Mouse (Mus musculus) hindbrain, embryonic 11.5 days (tissue): ENCODE results near the gene Selenoi. TPM values are rescaled to one million over a fixed set of nuclear protein-coding genes. Genes with fewer than 3 reads are reported as not detected.
A peak's percentile ranks its signal among the peaks of the same experiment; 100 is the strongest.

Source experiments
- ATAC-seq: fragments of 200-750 bp; cut with Nextera tagmentation; 2 replicates; pipeline ENCODE4 v1.8.0; 2017; ENCODE audit warnings: mild to moderate bottlenecking, moderate TSS enrichment, moderate library complexity; ENCODE audit not compliant: low FRiP score
- DNase-seq: peaks from one replicate; pipeline ENCODE4 v3.0.0-alpha.2; 2015; ENCODE audit warnings: low spot score
- H3K27ac ChIP-seq: fragments of 300-500 bp; sonication (generic); 2 replicates; pipeline ENCODE4 v1.5.1; 2014; ENCODE audit warnings: mild to moderate bottlenecking, low read depth, low read length
- H3K27me3 ChIP-seq: fragments of 300-500 bp; sonication (generic); 2 replicates; pipeline ENCODE4 v1.6.1; 2014; ENCODE audit warnings: mild to moderate bottlenecking, low read length, moderate library complexity, mixed read lengths; ENCODE audit not compliant: control insufficient read depth, insufficient read depth
- H3K36me3 ChIP-seq: fragments of 300-500 bp; sonication (generic); 2 replicates; pipeline ENCODE4 v1.6.1; 2014; ENCODE audit warnings: mild to moderate bottlenecking, low read length, moderate library complexity, mixed read lengths; ENCODE audit not compliant: control insufficient read depth, insufficient read depth
- H3K4me1 ChIP-seq: fragments of 300-500 bp; sonication (generic); replicated peaks from 2 replicates; pipeline ENCODE4 v1.6.1; 2014; ENCODE audit warnings: low read length, mixed read lengths; ENCODE audit not compliant: control insufficient read depth, insufficient read depth
- H3K4me2 ChIP-seq: fragments of 300-500 bp; sonication (generic); replicated peaks from 2 replicates; pipeline ENCODE4 v1.6.1; 2014; ENCODE audit warnings: mild to moderate bottlenecking, low read depth, low read length
- H3K4me3 ChIP-seq: fragments of 300-500 bp; sonication (generic); 2 replicates; pipeline ENCODE4 v1.5.1; 2014; ENCODE audit warnings: low read depth, low read length
- H3K9ac ChIP-seq: fragments of 300-500 bp; sonication (generic); 2 replicates; pipeline ENCODE4 v1.6.1; 2014; ENCODE audit warnings: low read depth, low read length
- H3K9me3 ChIP-seq: fragments of 300-500 bp; sonication (generic); 2 replicates; pipeline ENCODE4 v1.6.1; 2016; ENCODE audit warnings: low read length; ENCODE audit not compliant: control insufficient read depth
- WGBS: fragments of 180-500 bp; shearing (Covaris S2); extraction: QIAGEN DNeasy Blood & Tissue Kit; methylation state at CpG from one replicate; pipeline ENCODE4 v1.1.7; 2014; 5-methylcytosine and 5-hydroxymethylcytosine counted together
- polyA plus RNA-seq: library from polyadenylated mRNA; unstranded; fragments of >200 nt; fragmentation: Nextera tagmentation; extraction: Ambion mirVana; gene quantifications from 2 replicates; pipeline ENCODE4 v1.2.1, GENCODE M21; 2014

Gene Selenoi
- polyA plus RNA-seq, 1 experiment from 2014 or later = 25.4 TPM

DNA sequence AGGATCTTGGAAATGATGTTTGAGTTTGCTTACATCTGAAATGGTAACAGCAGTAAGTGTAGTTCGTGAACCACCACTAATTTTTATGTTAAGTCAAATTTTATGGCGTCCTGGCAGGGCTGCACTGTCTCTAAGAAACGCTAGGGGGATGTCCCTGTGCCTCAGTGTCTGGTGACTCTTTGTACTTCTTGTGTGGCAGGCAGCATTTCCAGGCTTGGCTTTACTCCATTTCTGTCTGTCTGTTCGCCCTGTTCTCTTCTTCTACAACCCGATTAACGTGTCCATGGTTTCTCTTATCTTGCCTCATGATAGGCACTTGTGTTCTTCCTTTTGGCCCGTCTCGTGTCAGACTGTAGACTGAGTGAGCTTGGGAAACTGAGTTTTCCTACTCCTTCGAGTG, 11.4 kb downstream of the Selenoi start:
- no peak for ATAC-seq
- Histone ChIP-seq H3K4me1 (no peaks in the 10 kb centered on the region), H3K27ac (no peak overlapping the region), H3K9ac (no peak overlapping the region), H3K4me3 (no peak overlapping the region), H3K27me3 (no peaks in the 10 kb centered on the region), H3K4me2 (no peak overlapping the region), H3K9me3 (no peaks in the 10 kb centered on the region), H3K36me3 (no peaks in the 10 kb centered on the region)
- DNase-seq = peak; percentile 27
- WGBS = 73% methylated on average over 9 of the region's 9 CpGs

DNA sequence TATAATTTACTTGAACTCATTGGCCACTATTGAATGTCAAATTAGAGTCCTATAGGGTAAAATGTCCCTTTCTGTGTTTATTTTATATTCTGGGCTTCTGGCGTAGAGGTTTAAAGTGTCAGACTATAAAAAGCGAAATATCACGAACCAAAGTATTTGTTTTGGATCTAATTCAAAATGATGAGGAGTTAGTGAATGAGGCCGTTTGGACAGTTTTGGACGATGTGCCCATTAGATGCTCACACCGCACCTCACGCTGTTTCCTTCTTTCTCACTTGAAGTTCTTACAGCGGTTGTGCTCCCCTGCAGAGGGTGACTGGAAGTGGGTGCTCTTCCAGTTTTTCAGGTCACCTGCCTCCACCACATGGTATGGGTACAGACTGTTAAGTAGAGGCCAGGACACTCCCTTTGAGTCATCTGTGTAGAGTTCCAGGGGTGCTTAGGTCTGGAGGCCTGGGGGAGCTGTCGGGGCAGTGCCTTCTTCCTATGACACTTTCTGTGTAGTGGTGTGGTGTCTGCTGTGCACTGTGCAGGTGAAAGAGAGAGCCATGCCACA, 13.6 kb downstream of the Selenoi start:
- H3K36me3 ChIP-seq = no peaks in the 10 kb centered on the region
- no peak overlapping the region for H3K27ac ChIP-seq
- no peaks in the 10 kb centered on the region for H3K27me3 ChIP-seq
- no peak overlapping the region for H3K4me2 ChIP-seq
- H3K9me3 ChIP-seq = no peaks in the 10 kb centered on the region
- no peak for ATAC-seq
- no peak overlapping the region for H3K9ac ChIP-seq
- no peak overlapping the region for H3K4me3 ChIP-seq
- no peaks in the 10 kb centered on the region for H3K4me1 ChIP-seq
- no peak for DNase-seq
- WGBS = 92% methylated on average over 9 of the region's 9 CpGs

- ATAC-seq (no peak), DNase-seq (peak; percentile 18)
- Histone ChIP-seq H3K4me1 (no peaks in the 10 kb centered on the region), H3K9me3 (no peaks in the 10 kb centered on the region), H3K27ac (no peak overlapping the region), H3K4me3 (no peak overlapping the region), H3K36me3 (no peaks in the 10 kb centered on the region), H3K9ac (no peak overlapping the region), H3K27me3 (no peaks in the 10 kb centered on the region), H3K4me2 (no peak overlapping the region)
- 93% methylated on average over 1 of the region's 1 CpGs for WGBS
These were observed 15.3 kb downstream of the Selenoi start for GRCm38 (mm10) chr5:30247666-30248065.

DNA sequence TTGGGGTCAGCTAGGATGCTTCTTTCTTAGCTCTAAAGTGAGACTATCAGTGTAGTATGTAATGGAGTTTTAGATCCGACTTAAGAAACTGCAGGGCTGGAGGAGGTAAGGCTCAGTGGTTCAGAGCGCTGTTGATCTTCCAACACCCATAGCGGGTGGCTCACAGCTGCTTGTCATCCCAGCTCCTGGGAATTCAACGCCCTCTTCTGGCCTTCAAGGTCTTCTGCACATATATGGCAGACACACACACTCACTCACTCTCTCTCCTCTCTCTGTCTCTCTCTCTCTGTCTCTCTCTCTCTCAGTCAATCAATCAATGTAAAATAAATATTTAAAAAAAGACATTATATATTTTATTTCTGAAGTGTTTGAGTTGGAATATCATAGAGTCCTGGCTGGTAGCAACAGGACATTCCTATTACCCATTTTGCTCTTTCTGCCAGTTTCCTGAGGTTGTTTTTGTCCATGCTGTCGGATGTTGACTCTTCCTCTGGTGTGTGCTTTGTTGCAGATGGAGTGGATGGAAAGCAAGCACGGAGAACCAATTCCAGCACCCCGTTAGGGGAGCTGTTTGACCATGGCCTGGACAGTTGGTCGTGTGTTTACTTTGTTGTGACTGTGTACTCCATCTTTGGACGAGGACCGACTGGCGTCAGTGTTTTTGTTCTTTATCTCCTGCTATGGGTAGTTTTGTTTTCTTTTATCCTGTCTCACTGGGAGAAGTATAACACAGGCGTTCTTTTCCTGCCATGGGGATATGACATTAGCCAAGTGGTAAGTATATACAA, 23.4 kb downstream of the Selenoi start:
- no peaks in the 10 kb centered on the region for H3K4me1 ChIP-seq
- WGBS = 91% methylated on average over 12 of the region's 12 CpGs
- H3K36me3 ChIP-seq = 0 out of 2 replicates have a peak, but pooled peaks cover 4% of the 10 kb centered on the region
- H3K4me3 ChIP-seq = no peak overlapping the region
- no peaks in the 10 kb centered on the region for H3K9me3 ChIP-seq
- H3K27me3 ChIP-seq = no peaks in the 10 kb centered on the region
- no peak for DNase-seq
- ATAC-seq = no peak
- no peak overlapping the region for H3K9ac ChIP-seq
- H3K27ac ChIP-seq = no peak overlapping the region
- no peak overlapping the region for H3K4me2 ChIP-seq

DNA sequence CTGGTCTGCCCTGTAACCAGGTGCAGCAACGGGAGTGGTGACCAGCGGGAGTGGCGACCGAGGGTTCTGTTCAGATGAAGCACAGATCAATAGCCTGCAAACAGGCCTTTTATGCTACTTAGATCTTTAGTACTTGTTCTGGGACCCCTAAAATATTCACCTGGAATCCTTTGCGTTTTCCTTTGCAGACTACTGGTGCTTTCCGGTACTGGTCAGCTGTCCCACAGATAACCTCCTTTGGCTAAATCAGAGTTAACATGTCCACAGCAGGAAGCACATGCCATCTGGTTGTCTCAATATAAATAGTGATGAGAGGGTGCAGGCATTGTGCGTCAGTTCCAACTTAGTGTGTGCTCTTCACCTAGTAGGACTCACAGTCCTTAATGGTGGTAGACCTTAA, 26.4 kb downstream of the Selenoi start:
- WGBS = 95% methylated on average over 7 of the region's 7 CpGs
- H3K9me3 ChIP-seq = no peaks in the 10 kb centered on the region
- H3K4me1 ChIP-seq = no peaks in the 10 kb centered on the region
- 0 out of 2 replicates have a peak, but pooled peaks cover 4% of the 10 kb centered on the region for H3K36me3 ChIP-seq
- H3K4me2 ChIP-seq = no peak overlapping the region
- ATAC-seq (no peak), DNase-seq (no peak)
- no peaks in the 10 kb centered on the region for H3K27me3 ChIP-seq
- H3K9ac ChIP-seq = no peak overlapping the region
- no peak overlapping the region for H3K4me3 ChIP-seq
- no peak overlapping the region for H3K27ac ChIP-seq

- H3K4me2 ChIP-seq = no peak overlapping the region
- H3K9me3 ChIP-seq = no peaks in the 10 kb centered on the region
- H3K36me3 ChIP-seq = no peaks in the 10 kb centered on the region
- H3K27me3 ChIP-seq = no peaks in the 10 kb centered on the region
- DNase-seq (no peak), ATAC-seq (no peak)
- H3K4me3 ChIP-seq = no peak overlapping the region
- no peaks in the 10 kb centered on the region for H3K4me1 ChIP-seq
- no peak overlapping the region for H3K9ac ChIP-seq
- no peak overlapping the region for H3K27ac ChIP-seq
- WGBS = 83% methylated on average over 11 of the region's 11 CpGs
These were observed 38.3 kb downstream of the Selenoi start for GRCm38 (mm10) chr5:30270571-30271190.

DNA sequence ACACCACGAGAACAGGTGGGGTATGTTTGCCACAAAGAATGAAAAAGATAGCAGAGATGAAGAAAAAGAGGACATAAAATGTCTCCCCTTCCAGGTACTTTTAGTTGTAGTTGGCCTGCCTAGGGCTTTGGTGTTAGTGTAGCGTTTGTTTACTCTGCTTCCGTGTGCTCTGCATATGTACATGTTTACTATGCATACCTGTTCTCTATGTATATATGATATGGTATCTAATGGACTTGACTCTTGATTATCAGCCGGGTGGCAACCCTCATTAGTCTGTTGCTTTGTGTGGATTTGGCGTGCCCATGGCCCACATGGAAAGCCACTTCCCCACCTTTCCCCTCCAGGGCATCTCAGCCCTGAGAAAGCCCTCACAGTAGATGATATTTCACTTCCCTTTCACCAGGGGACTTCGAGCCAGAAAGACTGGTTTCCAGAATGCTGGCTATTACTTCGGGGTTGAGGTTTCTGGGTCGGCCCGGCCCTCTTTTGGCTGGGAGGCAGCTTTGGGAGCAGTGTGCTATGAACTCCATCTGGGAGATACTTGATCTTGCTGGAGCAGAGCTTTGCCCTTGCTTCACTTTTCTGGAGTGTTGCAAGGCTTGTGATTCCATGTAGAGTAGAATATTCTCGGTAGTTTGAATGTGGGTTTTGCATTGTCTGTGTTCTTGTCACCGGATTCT, 39.4 kb downstream of the Selenoi start:
- H3K4me1 ChIP-seq = no peaks in the 10 kb centered on the region
- no peak for DNase-seq
- H3K36me3 ChIP-seq = no peaks in the 10 kb centered on the region
- ATAC-seq = no peak
- H3K4me3 ChIP-seq = no peak overlapping the region
- H3K27ac ChIP-seq = no peak overlapping the region
- H3K27me3 ChIP-seq = no peaks in the 10 kb centered on the region
- H3K4me2 ChIP-seq = no peak overlapping the region
- no peaks in the 10 kb centered on the region for H3K9me3 ChIP-seq
- 89% methylated on average over 11 of the region's 11 CpGs for WGBS
- H3K9ac ChIP-seq = no peak overlapping the region

DNA sequence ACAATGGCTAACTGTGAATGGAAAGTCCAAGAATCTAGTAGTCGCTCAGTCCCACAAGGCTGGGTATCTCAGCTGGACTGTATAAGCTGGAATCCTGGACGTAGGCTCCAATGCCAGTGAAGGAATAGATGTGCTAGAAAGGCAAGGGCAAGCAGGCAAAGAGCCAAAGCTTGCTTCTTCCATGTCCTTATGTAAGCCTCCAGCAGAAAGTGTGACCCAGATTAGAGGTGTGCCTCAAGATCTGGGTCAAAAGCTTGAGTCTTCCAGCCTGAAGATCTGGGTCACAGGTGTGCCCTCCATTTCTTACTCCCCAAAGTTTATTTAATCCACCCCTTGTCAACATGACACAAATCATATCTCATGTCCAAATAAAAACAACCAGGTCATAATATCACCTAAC, 44.0 kb downstream of the Selenoi start:
- WGBS = 93% methylated on average over 2 of the region's 2 CpGs

More for the DNA sequence above, 44.0 kb downstream of the Selenoi start:
- Histone ChIP-seq H3K4me3 (no peak overlapping the region), H3K9me3 (no peaks in the 10 kb centered on the region), H3K4me1 (no peaks in the 10 kb centered on the region), H3K27me3 (no peaks in the 10 kb centered on the region), H3K36me3 (no peaks in the 10 kb centered on the region), H3K27ac (no peak overlapping the region), H3K4me2 (no peak overlapping the region), H3K9ac (no peak overlapping the region)
- no peak for ATAC-seq
- no peak for DNase-seq
